Mouse (Mus musculus) CD8-positive naive resting alpha-beta T cell, adult 57 days (primary cell): ENCODE measurements around the gene Kctd15. TPM values are rescaled to one million over a fixed set of nuclear protein-coding genes. Genes with fewer than 3 reads are reported as not detected.

Experiments
- total RNA-seq: library from RNA; stranded (reverse); gene quantifications from one replicate; pipeline ENCODE4 v1.2.4, GENCODE M21; 2023

The Kctd15 gene
- 1.6 TPM for total RNA-seq

DNA sequence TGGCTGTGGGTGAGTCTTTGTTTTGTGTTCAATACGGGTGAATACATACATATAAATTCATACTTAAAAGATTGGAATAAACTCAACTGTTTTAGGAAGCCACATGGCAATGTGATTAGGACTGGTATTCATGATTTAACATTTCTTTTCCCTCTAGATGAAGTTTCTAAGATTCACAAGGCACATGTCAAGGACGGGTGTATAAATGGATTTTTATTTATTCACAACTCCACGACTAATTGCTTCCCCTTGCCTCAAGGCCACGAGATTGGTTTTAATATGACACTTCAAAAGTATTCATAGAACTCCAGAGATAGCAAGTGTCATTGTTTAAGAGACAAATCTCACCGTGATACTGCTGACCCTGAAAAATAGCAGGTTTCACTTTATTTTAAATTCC is at the start of gene Kctd15:
Gene Kctd15 (minus strand): TSS at position 101 of the 400 bp plus-strand sequence.

Other genes with a start within 250 kb of the Kctd15 start
- not detected for gene Chst8, start 156.0 kb upstream of the Kctd15 start, total RNA-seq